In genomic region chr10:75944066-75944772, GRCm38 (mm10) we compare ENCODE assay signal across 10 mouse cellular contexts. TPM values are rescaled to one million over a fixed set of nuclear protein-coding genes. Genes with fewer than 3 reads are reported as not detected.
DNase-seq lines count a peak whose midpoint lies in the region; ATAC-seq lines count a peak whose summit lies in the region.
"Had no signal": no experiment of that assay in that cellular context is flagged by ENCODE, and none has a peak within 500 bp of the region (broad histone marks: within the 10 kb centered on the region; RNA-seq: fewer than 3 reads in every experiment).

No protein-coding gene starts in this region.

- H3K27ac ChIP-seq in forebrain, embryonic 16.5 days (ENCODE audit: low read length): no peak overlapping the region
- H3K27ac ChIP-seq: embryonic facial prominence, embryonic 13.5 days had no signal

- H3K9ac ChIP-seq in forebrain, embryonic 16.5 days (replicated peaks; ENCODE audit: low read depth, low read length): no peak overlapping the region
- H3K9ac ChIP-seq: embryonic facial prominence, embryonic 13.5 days had no signal

- WGBS in forebrain, embryonic 16.5 days: 16% methylated on average over 11 of the region's 11 CpGs

- H3K4me2 ChIP-seq in forebrain, embryonic 16.5 days (ENCODE audit: low read length): no peak overlapping the region
- H3K4me2 ChIP-seq: embryonic facial prominence, embryonic 13.5 days had no signal

- ATAC-seq in forebrain, embryonic 16.5 days: peak; percentile 45; the same call in 1 of the 2 replicates

- peaks cover 8% of the 10 kb centered on the region for H3K4me1 ChIP-seq in forebrain, embryonic 16.5 days (replicated peaks; ENCODE audit: control insufficient read depth, insufficient read depth, low read length)
- H3K4me1 ChIP-seq: embryonic facial prominence, embryonic 13.5 days had no signal

- no peak overlapping the region for H3K4me3 ChIP-seq in forebrain, embryonic 16.5 days (replicated peaks; ENCODE audit: low read length)
- H3K4me3 ChIP-seq: embryonic facial prominence, embryonic 13.5 days had no signal

- H3K9me3 ChIP-seq in forebrain, embryonic 16.5 days (ENCODE audit: control insufficient read depth, low read length): no peaks in the 10 kb centered on the region
- H3K9me3 ChIP-seq: embryonic facial prominence, embryonic 13.5 days had no signal

- peak; percentile 47 for DNase-seq in kidney, adult 9 months
- no peak for DNase-seq in kidney, adult 8-10 months
- peak; percentile 85 for DNase-seq in adipocyte (ENCODE audit: low spot score)
- DNase-seq in mesoderm, embryonic 11.5 days (ENCODE audit: low read depth, low spot score): peak; percentile 43
- DNase-seq in right cerebral cortex, adult 18-20 months: no peak
- DNase-seq in left cerebral cortex, postnatal 4 days: no peak
- DNase-seq in cerebellum, adult 18-20 months: no peak

- intact Hi-C loops in left cerebral cortex, postnatal 4 days (cut with DNase I): no loop called here

- H3K36me3 ChIP-seq in forebrain, embryonic 16.5 days (ENCODE audit: control insufficient read depth, insufficient read depth): no peaks in the 10 kb centered on the region
- H3K36me3 ChIP-seq: embryonic facial prominence, embryonic 13.5 days had no signal

- H3K27me3 ChIP-seq in forebrain, embryonic 16.5 days (replicated peaks; ENCODE audit: control insufficient read depth, insufficient read depth, low read length): 0 out of 2 replicates have a peak, but pooled peaks cover 2% of the 10 kb centered on the region
- H3K27me3 ChIP-seq: embryonic facial prominence, embryonic 13.5 days had no signal

RNA-seq across cellular contexts. Expression of gene Vpreb3, which starts 1.4 kb away (rescaled TPM):
- 0.48 TPM in 1 of 2 replicates, not detected in the other for polyA plus RNA-seq in forebrain, embryonic 16.5 days (2015; fragmentation: Nextera tagmentation; extraction: Ambion mirVana)
- total RNA-seq in left cerebral cortex, postnatal 4 days (2021): not detected
- total RNA-seq: heart, postnatal 36 days had no signal

RNA-seq across cellular contexts. Expression of gene Gm867, which starts 3.7 kb away (rescaled TPM):
- polyA plus RNA-seq in forebrain, embryonic 16.5 days (2015; fragmentation: Nextera tagmentation; extraction: Ambion mirVana): 0.20 TPM in 1 of 2 replicates, not detected in the other
- total RNA-seq in left cerebral cortex, postnatal 4 days (2021): 1 to 10 TPM in 1 of 2 experiments, under 1 TPM in 1; 0.48 to 1.1 TPM
- total RNA-seq: heart, postnatal 36 days had no signal
- polyA plus RNA-seq: embryonic facial prominence, embryonic 13.5 days had no signal

RNA-seq across cellular contexts. Expression of gene Mmp11, which starts 7.9 kb away (rescaled TPM):
- polyA plus RNA-seq in forebrain, embryonic 16.5 days (2015; fragmentation: Nextera tagmentation; extraction: Ambion mirVana): 22.2 and 24.3 TPM in 2 replicates
- total RNA-seq in left cerebral cortex, postnatal 4 days (2021): 10 to 100 TPM in 1 of 2 experiments, 1 to 10 TPM in 1; 9.9 to 10.7 TPM

RNA-seq across cellular contexts. Expression of gene Gm5134, which starts 10.1 kb away (rescaled TPM):
- not detected in 2 replicates for polyA plus RNA-seq in forebrain, embryonic 16.5 days (2015; fragmentation: Nextera tagmentation; extraction: Ambion mirVana)
- not detected for total RNA-seq in left cerebral cortex, postnatal 4 days (2021)
- total RNA-seq: heart, postnatal 36 days had no signal
- polyA plus RNA-seq: embryonic facial prominence, embryonic 13.5 days had no signal

RNA-seq across cellular contexts. Expression of gene Chchd10, which starts 11.3 kb away (rescaled TPM):
- 21.8 and 30.7 TPM in 2 replicates for polyA plus RNA-seq in forebrain, embryonic 16.5 days (2015; fragmentation: Nextera tagmentation; extraction: Ambion mirVana)
- total RNA-seq in left cerebral cortex, postnatal 4 days (2021): 10 to 100 TPM; 39.2 to 59.6 TPM

Comparison
In these comparisons a context has a peak if more than half of its experiments do, and no peak if none do; other contexts are left out.
1. DNase-seq: peak in kidney, adult 9 months (single experiment), adipocyte (single experiment) and mesoderm, embryonic 11.5 days (single experiment); none in kidney, adult 8-10 months (0 of 2), right cerebral cortex, adult 18-20 months (single experiment), left cerebral cortex, postnatal 4 days (single experiment) and cerebellum, adult 18-20 months (0 of 2).